Mouse (Mus musculus) brain, embryonic 14.5 days (tissue): ENCODE results near the gene Celsr2.

Experiments used
- CTCF ChIP-seq: fragments of 200-500 bp; IDR thresholded peaks from 2 replicates; pipeline ENCODE4 v1.5.1; 2012; ENCODE audit warnings: inconsistent platforms, mild to moderate bottlenecking, moderate library complexity, borderline replicate concordance; ENCODE audit not compliant: insufficient read depth, insufficient read length; ENCODE audit errors: extremely low read depth
- POLR2A ChIP-seq: fragments of 200-500 bp; IDR thresholded peaks from 2 replicates; pipeline ENCODE4 v1.6.1; 2012; ENCODE audit warnings: mild to moderate bottlenecking, inconsistent platforms, borderline replicate concordance; ENCODE audit not compliant: poor library complexity, insufficient read depth, insufficient read length, severe bottlenecking; ENCODE audit errors: extremely low read depth

- TF ChIP-seq CTCF, result no peak
- TF ChIP-seq POLR2A, result no peak
Measured at GRCm38 (mm10) chr3:108435701-108436379, 20.5 kb upstream of the Celsr2 start.
